Mouse (Mus musculus): Measurements from ENCODE around the gene 4930453N24Rik.
A peak's percentile ranks its signal among the peaks of the same experiment; 100 is the strongest.

4930453N24Rik gene

GRCm38 (mm10) chr16:64770521-64771430, at the start of gene 4930453N24Rik:
Gene 4930453N24Rik, minus strand, starts transcription at chr16:64771161.
- DNase-seq (ENCODE audit: low spot score): peak; percentile 76

- no peak for DNase-seq (ENCODE audit: low spot score)
These were observed 46.3 kb upstream of the 4930453N24Rik start for GRCm38 (mm10) chr16:64817094-64817765.

- DNase-seq (ENCODE audit: low spot score): no peak
These were observed 32.1 kb upstream of the 4930453N24Rik start for GRCm38 (mm10) chr16:64803041-64803440.

- no peak for DNase-seq (ENCODE audit: low spot score)
These were observed 30.7 kb upstream of the 4930453N24Rik start for GRCm38 (mm10) chr16:64801638-64802037.

- DNase-seq (ENCODE audit: low spot score): no peak
These were observed 29.4 kb upstream of the 4930453N24Rik start for GRCm38 (mm10) chr16:64800393-64800792.

- no peak for DNase-seq (ENCODE audit: low spot score)
These were observed 23.8 kb upstream of the 4930453N24Rik start for GRCm38 (mm10) chr16:64794802-64795201.

GRCm38 (mm10) chr16:64789706-64790105, 18.7 kb upstream of the 4930453N24Rik start:
- DNase-seq (ENCODE audit: low spot score): no peak

- DNase-seq (ENCODE audit: low spot score): no peak
These were observed 4.6 kb upstream of the 4930453N24Rik start for GRCm38 (mm10) chr16:64775516-64775915.

- DNase-seq (ENCODE audit: low spot score): no peak
These were observed 464 bp upstream of the 4930453N24Rik start for GRCm38 (mm10) chr16:64771431-64771818.

GRCm38 (mm10) chr16:64766696-64767300, 4.2 kb downstream of the 4930453N24Rik start:
- no peak for DNase-seq (ENCODE audit: low spot score)

- DNase-seq (ENCODE audit: low spot score): no peak
These were observed 11.7 kb downstream of the 4930453N24Rik start for GRCm38 (mm10) chr16:64759245-64759626.

GRCm38 (mm10) chr16:64758561-64759244, 12.3 kb downstream of the 4930453N24Rik start:
- DNase-seq (ENCODE audit: low spot score): no peak

GRCm38 (mm10) chr16:64757666-64758400, 13.1 kb downstream of the 4930453N24Rik start:
- no peak for DNase-seq (ENCODE audit: low spot score)

- no peak for DNase-seq (ENCODE audit: low spot score)
These were observed 14.6 kb downstream of the 4930453N24Rik start for GRCm38 (mm10) chr16:64756321-64756720.

- DNase-seq (ENCODE audit: low spot score): no peak
These were observed 16.2 kb downstream of the 4930453N24Rik start for GRCm38 (mm10) chr16:64754743-64755139.

GRCm38 (mm10) chr16:64753990-64754742, 16.8 kb downstream of the 4930453N24Rik start:
- DNase-seq (ENCODE audit: low spot score): no peak

GRCm38 (mm10) chr16:64748237-64748636, 22.7 kb downstream of the 4930453N24Rik start:
- DNase-seq (ENCODE audit: low spot score): peak; percentile 41

- DNase-seq (ENCODE audit: low spot score): no peak
These were observed 25.9 kb downstream of the 4930453N24Rik start for GRCm38 (mm10) chr16:64745089-64745488.

- DNase-seq (ENCODE audit: low spot score): no peak
These were observed 33.7 kb downstream of the 4930453N24Rik start for GRCm38 (mm10) chr16:64737289-64737688.

- DNase-seq (ENCODE audit: low spot score): peak; percentile 26
These were observed 47.5 kb downstream of the 4930453N24Rik start for GRCm38 (mm10) chr16:64723273-64724057.

All from left cerebral cortex, adult 11 months (tissue).